Mouse (Mus musculus): ENCODE data around the gene Sri.
A peak's percentile ranks its signal among the peaks of the same experiment; 100 is the strongest.

The Sri gene

GRCm38 (mm10) chr5:8112246-8112645 is 66.4 kb downstream of the Sri start:
- peak; percentile 93 for DNase-seq

- no peak for DNase-seq
Measured at GRCm38 (mm10) chr5:8116561-8117168, 70.8 kb downstream of the Sri start.

All from cerebellum, adult 9-11 months (tissue).